Mouse (Mus musculus) liver, adult (tissue): ENCODE results near the gene Nfic.

Source experiments
- GATA4 ChIP-seq: IDR thresholded peaks from 2 replicates; pipeline ENCODE4 v1.6.1; 2014; ENCODE audit warnings: mild to moderate bottlenecking, low read length; ENCODE audit not compliant: insufficient replicate concordance

The Nfic gene

GRCm38 (mm10) chr10:81411471-81412400 is 43.7 kb downstream of the Nfic start:
- 0 out of 2 replicates have a peak, but pooled peaks have one; percentile 10 for TF ChIP-seq GATA4

- TF ChIP-seq GATA4: no peak
Observed at GRCm38 (mm10) chr10:81410981-81411380, 44.5 kb downstream of the Nfic start.

DNA sequence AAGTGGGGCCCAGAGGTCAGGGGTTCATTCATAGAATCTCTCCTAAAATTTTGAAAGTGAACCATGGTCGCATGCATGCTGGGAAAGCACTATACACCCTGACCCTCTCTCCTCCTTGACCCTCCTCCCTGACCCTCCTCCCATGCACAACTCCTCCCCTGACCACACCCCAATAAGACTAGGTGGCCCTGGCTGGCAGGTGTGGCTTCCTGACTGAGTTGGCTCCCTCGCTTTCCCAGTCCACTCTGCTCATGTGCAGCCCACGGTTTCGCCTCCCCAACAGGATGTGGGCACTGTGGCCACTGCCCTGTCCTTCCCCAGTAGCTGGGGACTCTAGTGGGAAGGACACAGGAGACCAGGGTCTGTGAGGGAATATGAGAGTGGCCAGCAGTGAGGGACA is 45.1 kb downstream of the Nfic start:
- no peak for TF ChIP-seq GATA4

DNA sequence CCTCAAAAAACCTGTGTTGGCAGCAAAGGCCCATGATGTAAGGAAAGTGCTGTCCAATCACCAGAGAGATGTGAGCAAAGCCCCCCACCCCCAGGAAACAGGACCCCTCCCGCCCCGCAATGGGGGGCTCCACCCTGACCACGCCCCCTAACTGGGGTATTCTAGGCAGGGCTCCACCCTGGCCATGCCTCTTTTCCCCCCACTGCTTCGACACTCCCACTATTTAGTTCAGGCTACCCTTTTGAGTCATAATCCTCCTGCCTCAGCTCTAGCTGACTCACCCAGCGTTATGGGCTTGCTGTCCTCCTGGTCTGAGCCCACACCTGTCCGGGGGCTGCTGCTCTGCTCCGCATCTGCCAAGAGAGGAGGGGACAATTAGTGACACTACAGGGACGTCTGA is 46.1 kb downstream of the Nfic start:
- TF ChIP-seq GATA4: no peak

DNA sequence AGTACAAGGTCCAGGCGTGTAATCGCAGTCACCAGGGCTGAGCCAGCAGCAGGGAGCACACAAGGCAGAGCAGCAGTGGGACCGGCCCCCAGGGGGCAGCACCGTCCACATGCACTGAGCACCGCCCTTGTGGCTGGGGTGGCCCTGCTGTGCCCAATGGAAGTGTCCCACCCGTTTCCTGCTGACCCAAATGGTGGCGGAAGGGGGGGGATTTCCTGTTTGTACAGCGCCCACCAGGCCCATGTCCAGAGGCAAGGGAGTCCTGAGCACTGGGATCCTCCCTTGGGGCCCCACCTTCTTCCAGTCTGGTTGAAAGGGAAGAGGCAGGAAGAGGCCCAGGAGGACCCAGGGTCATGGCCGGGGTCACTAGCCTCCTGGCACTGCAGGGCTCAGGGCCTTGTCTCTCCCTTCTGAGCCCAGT is 46.6 kb downstream of the Nfic start:
- TF ChIP-seq GATA4: peak; percentile 54; the same call in 1 of the 2 replicates

DNA sequence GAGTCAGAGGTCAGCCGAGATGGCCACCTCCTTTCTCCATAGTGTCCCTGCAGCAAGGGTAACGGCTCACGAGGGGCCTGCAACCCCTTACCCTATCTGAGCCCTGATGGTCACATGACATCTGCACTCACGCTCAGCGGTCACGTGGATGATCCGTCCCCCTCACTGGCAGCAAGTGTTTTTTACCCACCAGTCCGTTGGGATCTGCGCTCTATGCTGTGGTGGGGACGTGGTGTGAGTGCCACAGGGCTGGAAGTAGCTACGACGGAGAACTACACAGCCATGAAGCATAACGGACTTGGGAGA is 47.1 kb downstream of the Nfic start:
- no peak for TF ChIP-seq GATA4

DNA sequence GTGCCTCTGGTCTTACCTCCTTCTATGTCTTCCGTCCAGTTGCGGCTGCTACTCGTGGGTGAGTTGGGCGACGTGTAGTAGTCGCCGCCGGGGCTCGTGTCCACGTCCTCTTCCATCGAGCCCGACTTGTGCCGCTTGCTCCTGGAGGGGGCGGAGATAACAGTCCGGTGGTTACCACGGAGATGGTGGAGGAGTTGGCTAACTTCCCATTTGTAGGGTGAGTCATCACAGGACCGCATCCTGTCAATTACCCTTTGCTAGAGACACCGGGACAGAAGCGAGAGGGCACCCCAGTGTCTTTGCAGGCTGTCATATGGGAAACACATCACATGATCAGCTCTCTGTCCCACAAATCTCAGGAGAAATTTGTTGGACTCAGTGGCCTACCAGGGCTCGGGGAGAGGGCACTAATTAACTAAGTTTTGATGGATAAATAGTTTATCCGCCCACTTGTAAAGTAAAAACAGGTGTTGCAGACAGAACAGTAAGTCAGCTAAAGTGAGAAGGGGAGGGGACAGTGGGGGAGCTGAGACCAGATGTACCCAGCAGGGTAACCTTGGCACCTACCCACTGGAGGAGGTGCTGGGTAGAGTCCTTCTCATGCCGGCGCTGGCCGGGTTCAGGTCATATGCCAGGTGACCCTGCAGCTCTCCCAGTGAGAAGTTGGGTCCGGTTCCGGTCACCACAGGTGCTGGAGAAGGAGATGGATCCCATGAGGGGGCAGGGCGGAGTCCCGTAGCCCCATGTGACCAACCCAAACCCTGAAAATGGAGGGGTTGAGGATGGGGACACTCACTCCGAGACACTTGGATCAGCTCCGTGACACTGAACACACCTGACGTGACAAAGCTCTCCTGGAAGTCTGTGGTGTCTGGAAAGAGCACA is 47.7 kb downstream of the Nfic start:
- peak; percentile 82; the same call in 1 of the 2 replicates for TF ChIP-seq GATA4

DNA sequence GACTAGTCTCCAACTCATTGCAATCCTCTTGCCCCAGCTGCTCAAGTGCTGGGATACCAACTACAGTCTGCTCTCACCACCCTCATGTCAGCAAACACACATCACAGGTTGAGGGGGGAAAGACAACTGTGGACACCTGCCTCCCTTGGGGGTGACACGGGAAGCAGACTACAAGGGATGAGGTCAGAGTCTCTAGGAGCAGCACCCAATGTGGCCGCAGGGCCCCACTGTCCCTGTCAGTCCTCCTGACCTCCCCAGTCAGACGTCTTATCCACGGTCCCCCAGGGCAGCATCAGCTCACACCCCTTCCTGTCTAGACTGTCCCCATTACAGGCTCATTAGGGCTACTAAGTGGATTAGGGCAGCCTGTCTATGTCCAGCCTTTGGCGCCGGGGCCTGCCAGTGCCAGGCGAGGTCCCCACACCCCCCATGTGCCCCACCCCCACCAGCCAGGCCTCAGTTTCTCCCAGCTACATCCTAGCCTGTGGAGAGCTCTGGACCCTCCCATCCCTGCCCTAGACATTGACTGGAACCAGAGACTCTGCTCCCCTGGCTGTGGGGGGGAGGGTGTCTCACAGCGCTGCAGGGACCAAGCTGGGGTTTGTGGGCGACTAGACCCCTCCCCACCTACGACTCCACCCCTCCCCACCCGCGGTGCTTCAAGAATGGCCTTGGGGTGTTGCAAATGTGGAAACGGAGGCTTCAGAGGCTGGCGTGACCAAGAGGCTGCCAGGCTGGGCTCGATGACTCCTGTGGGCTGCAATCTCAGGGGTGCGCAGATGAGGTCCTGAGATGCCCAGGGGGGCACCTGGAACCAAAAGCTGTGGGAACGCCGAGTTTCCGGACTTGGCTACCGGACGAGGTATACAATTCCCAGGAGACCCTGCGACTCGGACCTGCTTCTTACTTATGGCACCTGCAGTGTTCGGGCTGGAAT is 48.7 kb downstream of the Nfic start:
- TF ChIP-seq GATA4: no peak

- no peak for TF ChIP-seq GATA4
Observed at GRCm38 (mm10) chr10:81405588-81406201, 49.7 kb downstream of the Nfic start.

- peak; percentile 35; the same call in 1 of the 2 replicates for TF ChIP-seq GATA4
Observed at GRCm38 (mm10) chr10:81404720-81405119, 50.7 kb downstream of the Nfic start.

DNA sequence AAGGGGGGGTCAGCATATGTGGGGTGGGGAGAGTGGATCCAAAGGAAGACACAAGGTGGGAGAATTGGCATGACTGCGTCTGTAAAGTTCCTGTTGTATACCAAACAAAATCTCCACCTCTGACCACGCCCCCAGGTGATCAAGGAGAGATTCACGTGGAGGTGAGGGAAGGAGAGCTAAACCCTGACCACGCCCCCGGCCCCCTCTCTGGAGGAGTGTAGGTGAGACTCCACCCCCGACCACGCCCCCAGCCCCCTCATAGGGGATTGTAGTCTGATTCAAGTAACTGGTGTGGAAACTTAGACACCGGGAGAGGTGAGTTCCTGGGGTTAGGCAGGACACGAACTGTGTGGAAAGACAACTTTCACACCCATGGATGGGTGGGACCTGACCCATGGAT is 51.4 kb downstream of the Nfic start:
- no peak for TF ChIP-seq GATA4

DNA sequence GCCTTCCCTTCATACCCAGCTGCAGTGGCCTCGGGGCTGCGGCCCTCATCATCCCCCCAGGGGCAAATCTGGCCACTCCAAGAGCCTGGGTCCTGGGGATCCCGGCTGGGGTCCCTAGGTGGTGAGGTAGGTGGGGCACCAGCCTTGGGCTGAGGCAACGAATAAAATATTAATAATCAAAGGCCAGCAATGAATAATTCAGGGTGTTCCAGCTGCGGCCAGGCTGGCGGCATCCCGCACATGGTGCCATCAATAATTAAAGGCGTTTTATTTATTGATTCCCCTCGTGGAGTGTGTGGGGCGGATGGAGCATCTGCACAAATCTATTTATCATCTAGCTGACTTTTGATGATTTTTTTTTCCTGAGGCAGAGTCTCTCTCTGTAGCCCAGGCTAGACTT is 51.9 kb downstream of the Nfic start:
- no peak for TF ChIP-seq GATA4

- no peak; the same call in 1 of the 2 replicates for TF ChIP-seq GATA4
Observed at GRCm38 (mm10) chr10:81402227-81402765, 53.1 kb downstream of the Nfic start.

DNA sequence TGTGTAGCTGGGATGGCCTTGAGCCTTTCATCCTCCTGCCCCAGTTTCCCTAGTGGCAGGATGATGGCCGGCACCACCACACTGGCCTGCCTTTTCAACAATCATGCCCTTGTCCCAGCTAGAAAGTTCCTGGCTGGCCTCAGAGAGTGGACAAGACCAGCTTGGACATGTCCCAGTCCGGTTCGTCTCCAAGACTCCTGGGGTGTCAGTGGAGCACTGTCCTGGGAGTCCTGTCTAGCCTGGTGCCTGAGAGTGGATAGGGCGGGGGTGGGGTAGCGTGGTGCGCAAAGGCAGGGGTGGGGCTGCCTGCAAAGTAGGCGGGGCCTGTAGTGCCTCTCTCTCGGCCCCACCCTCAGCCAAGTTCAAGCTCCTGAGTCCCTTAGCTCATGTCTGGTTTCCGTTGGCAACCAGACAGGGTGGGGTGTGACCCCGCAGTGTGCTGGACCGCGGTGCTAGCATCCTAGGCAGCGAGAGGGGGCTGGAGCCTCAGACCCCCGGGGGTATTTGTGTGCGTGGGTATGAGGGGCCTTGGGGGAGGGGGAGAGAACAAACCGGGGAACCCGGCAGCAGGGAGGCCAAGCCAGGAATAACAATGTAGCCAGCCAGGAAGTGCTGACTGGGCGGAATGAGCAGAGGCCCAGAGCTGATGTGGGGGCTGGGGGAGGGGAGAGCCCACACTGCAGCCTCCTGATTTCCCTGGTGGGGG is 53.8 kb downstream of the Nfic start:
- TF ChIP-seq GATA4: no peak; the same call in 1 of the 2 replicates

DNA sequence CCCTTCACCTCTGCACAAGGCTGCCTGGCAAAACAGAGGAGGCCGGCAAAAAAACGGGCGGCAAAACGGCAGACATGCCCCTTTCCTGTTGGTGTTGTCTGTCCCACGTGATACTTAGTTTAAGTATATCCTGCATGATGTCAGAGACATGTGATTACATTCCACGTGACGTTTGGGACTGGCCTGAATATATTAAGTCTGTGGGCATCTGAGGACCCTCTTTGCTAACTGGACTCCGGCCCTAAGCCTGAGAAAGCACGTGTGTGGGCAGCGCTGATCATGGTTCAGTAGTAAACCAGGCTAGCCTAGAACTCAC is 54.3 kb downstream of the Nfic start:
- TF ChIP-seq GATA4: no peak
